Mouse (Mus musculus): ENCODE measurements around the gene Meis2.

Meis2 gene

GRCm38 (mm10) chr2:116065570-116066005, at the start of gene Meis2:
Gene Meis2, minus strand, starts transcription at chr2:116065839.
- DNase-seq: peak; percentile 93

GRCm38 (mm10) chr2:116106194-116106593, 40.6 kb upstream of the Meis2 start:
- no peak for DNase-seq

GRCm38 (mm10) chr2:116105179-116105578, 39.5 kb upstream of the Meis2 start:
- no peak for DNase-seq

- DNase-seq: peak; percentile 30
These were observed 37.9 kb upstream of the Meis2 start for GRCm38 (mm10) chr2:116103411-116103996.

DNA sequence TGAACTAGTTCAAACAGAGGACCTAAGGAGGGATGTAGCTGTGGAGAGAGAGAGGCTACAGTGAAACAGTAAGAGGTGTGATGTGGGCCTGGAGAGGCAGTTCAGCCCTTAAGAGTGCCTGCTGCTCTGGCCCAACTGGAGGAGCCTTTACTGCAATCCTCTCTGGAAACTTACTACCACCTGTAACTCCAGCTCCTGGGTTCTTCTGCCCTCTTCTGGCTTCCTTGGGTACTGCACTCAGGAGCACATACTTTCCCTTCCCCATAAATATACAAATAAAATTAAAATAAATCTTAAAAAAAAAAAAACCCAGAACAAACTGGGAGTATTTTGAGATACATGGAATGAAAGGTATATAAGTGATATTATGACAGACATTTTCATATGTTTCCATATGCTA, 35.6 kb upstream of the Meis2 start:
- DNase-seq: peak; percentile 19

GRCm38 (mm10) chr2:116080961-116081360, 15.3 kb upstream of the Meis2 start:
- no peak for DNase-seq

GRCm38 (mm10) chr2:116078841-116079240, 13.2 kb upstream of the Meis2 start:
- DNase-seq: no peak

GRCm38 (mm10) chr2:116077716-116078115, 12.1 kb upstream of the Meis2 start:
- DNase-seq: no peak

GRCm38 (mm10) chr2:116076752-116077480, 11.3 kb upstream of the Meis2 start:
- no peak for DNase-seq

- peak; percentile 70 for DNase-seq
These were observed 10.3 kb upstream of the Meis2 start for GRCm38 (mm10) chr2:116075902-116076301.

DNA sequence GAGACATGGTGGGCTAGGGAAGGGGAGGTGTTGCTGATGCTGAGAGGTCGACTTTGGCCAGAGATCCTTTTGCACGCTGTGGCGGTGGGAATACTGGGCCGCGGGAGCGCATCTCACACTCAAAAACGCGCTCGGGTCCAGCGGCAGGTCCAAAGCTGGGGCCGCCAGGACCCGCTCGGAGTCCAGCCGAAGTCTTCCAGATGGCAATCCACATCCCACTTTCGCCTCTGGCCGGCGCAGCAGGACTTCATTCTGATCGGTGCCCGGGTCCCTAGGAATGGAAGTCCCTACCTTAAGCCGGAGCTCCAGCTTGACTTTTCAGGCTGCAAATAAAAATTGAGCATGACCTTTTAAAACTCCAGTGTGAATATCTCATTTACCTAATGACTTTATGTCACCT, 9.8 kb upstream of the Meis2 start:
- DNase-seq: peak; percentile 58

GRCm38 (mm10) chr2:116074726-116075440, 9.2 kb upstream of the Meis2 start:
- peak; percentile 22 for DNase-seq

- no peak for DNase-seq
These were observed 8.4 kb upstream of the Meis2 start for GRCm38 (mm10) chr2:116074061-116074460.

DNA sequence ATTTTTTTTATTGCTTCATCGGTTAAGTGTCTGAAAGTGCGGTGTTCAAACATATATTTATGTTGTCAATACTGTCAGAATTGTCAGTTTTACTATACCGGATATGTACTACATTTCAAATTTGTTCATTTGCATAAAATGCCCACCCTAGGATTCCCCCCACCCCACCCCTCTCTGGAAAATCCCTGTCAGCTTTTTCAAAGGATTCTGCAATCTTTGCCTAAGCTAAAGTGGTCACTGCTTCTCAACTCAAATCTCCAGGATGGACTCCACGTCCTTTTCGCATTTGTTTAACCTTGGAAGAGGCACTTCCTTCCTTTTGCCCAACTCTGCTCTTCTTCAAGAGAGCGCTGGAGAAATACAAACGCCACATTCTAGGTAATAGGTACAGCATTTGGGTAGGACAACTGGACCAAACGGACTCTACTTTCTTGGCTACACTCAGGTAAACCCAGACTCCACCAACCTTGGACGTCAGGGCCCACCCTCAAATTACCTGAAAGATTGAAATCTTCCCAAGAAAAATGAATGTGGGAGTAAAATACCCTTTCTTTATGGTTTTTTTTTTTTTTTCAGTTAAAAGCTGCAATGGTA, 7.8 kb upstream of the Meis2 start:
- peak; percentile 20 for DNase-seq

- peak; percentile 33 for DNase-seq
These were observed 7.1 kb upstream of the Meis2 start for GRCm38 (mm10) chr2:116072706-116073105.

GRCm38 (mm10) chr2:116072321-116072640, 6.6 kb upstream of the Meis2 start:
- DNase-seq: peak; percentile 34

DNA sequence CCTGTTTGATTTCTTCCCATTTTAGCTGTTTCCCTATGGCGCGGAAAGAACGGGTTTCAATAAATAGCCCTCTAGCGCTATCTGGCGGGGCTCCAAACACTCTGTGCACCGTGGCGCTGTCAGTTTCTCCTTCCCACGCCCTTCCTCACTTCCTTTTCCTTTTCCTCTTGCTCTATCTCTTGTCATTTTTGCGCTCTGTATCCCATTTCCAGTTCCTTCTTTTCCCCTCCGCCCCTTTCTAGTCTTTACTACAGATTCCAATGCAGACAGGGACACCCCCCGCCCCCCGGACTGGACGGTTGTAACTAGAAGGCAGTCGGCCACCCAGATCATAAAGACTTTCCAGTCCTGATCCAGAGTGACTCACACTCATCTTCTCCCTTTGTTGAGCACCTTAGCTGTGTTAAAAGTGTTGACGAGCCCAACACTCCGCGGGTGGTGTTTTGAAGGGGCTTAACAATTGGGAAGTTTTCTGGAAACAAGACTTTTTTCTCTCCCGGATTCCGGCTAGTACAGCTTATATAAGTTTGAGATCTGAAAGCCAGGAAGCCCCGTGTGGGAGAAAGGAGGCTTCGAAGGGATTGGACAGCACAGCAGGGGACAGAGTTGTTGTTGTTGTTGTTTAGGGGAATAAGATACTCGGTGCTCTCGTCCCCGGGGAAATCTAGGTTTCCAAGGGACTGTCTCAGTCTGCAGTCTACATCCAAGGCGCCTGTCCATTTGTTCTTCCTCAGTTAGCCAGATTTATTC, 6.1 kb upstream of the Meis2 start:
- DNase-seq: peak; percentile 84

DNA sequence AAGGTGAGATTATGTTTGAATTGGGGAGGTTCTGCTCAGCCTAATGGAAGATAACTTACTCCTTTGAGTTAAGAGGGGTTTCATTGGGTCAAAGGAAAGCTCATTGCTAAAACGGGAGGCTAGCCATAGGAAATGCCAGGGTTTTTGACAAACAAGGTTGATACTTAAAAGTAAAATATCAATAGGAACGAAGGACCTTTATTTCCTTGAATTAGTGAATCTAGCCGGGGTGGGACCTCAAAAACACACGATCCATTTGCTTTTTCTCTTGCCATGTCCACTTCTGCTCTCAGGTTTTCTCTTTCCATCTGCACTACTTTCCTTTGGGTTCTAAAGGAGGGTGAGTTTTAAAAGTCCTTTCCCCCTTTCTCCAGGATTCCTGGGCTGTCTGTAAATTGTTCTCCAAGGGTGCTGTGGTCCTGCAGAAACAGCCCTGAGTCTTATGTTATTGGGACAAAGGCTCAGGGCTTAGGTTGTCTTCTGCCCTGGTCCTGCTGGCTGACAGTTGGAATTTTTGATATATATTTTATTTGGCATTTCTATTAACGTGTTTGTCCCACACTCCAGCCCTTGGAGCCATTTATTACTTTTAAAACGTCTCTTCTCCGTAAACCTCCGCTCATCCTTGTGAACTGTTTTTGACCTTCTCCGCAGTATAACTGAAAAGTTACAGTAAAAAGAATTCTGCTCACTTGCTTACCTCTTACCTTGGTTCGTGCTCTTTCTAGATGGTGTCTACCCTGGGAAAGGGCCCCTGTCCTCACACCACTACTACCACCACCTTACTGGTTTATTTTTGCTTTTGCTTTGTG, 5.2 kb upstream of the Meis2 start:
- peak; percentile 13 for DNase-seq

- DNase-seq: peak; percentile 33
These were observed 4.0 kb upstream of the Meis2 start for GRCm38 (mm10) chr2:116069451-116070225.

GRCm38 (mm10) chr2:116068901-116069300, 3.3 kb upstream of the Meis2 start:
- DNase-seq: no peak

- DNase-seq: no peak
These were observed 2.8 kb upstream of the Meis2 start for GRCm38 (mm10) chr2:116068461-116068860.
